Mouse (Mus musculus) kidney, embryonic 16.5 days (tissue): ENCODE results near the gene Fam178b. TPM values are rescaled to one million over a fixed set of nuclear protein-coding genes. Genes with fewer than 3 reads are reported as not detected.

Experiments
- ATAC-seq: fragments of 200-750 bp; cut with Nextera tagmentation; 2 replicates; pipeline ENCODE4 v1.8.0; 2017; ENCODE audit warnings: moderate TSS enrichment; ENCODE audit not compliant: low FRiP score, low TSS enrichment
- H3K27ac ChIP-seq: fragments of 300-500 bp; sonication (generic); 2 replicates; pipeline ENCODE4 v1.5.1; 2014; ENCODE audit warnings: low read length
- H3K27me3 ChIP-seq: fragments of 300-500 bp; sonication (generic); 2 replicates; pipeline ENCODE4 v1.6.1; 2014; ENCODE audit warnings: low read length, control low read depth, mixed read lengths; ENCODE audit not compliant: insufficient read depth
- H3K36me3 ChIP-seq: fragments of 300-500 bp; sonication (generic); 2 replicates; pipeline ENCODE4 v1.6.1; 2014; ENCODE audit warnings: low read length, control low read depth, mixed read lengths; ENCODE audit not compliant: insufficient read depth
- H3K4me1 ChIP-seq: fragments of 300-500 bp; sonication (generic); 2 replicates; pipeline ENCODE4 v1.6.1; 2014; ENCODE audit warnings: low read length, control low read depth, mixed read lengths; ENCODE audit not compliant: insufficient read depth
- H3K4me2 ChIP-seq: fragments of 300-500 bp; sonication (generic); replicated peaks from 2 replicates; pipeline ENCODE4 v1.6.1; 2014; ENCODE audit warnings: low read depth, low read length
- H3K4me3 ChIP-seq: fragments of 300-500 bp; sonication (generic); 2 replicates; pipeline ENCODE4 v1.5.1; 2014; ENCODE audit warnings: mild to moderate bottlenecking, low read length
- H3K9ac ChIP-seq: fragments of 300-500 bp; sonication (generic); replicated peaks from 2 replicates; pipeline ENCODE4 v1.6.1; 2014; ENCODE audit warnings: low read length
- H3K9me3 ChIP-seq: fragments of 300-500 bp; sonication (generic); 2 replicates; pipeline ENCODE4 v1.6.1; 2016; ENCODE audit warnings: low read length, control low read depth
- WGBS: fragments of 180-500 bp; shearing (Covaris S2); extraction: QIAGEN DNeasy Blood & Tissue Kit; methylation state at CpG from one replicate; pipeline ENCODE4 v1.1.7; 2014; 5-methylcytosine and 5-hydroxymethylcytosine counted together
- polyA plus RNA-seq: library from polyadenylated mRNA; unstranded; fragments of >200 nt; fragmentation: Nextera tagmentation; extraction: Ambion mirVana; gene quantifications from 2 replicates; pipeline ENCODE4 v1.2.1, GENCODE M21; 2015

The Fam178b gene
- polyA plus RNA-seq, 1 experiment from 2014 or later, result 1.8 TPM

- Histone ChIP-seq H3K27me3 (no peaks in the 10 kb centered on the region), H3K4me2 (no peak overlapping the region), H3K9ac (no peak overlapping the region), H3K36me3 (no peaks in the 10 kb centered on the region), H3K9me3 (no peaks in the 10 kb centered on the region), H3K27ac (no peak overlapping the region), H3K4me1 (peaks cover 14% of the 10 kb centered on the region; the same call in 1 of the 2 replicates), H3K4me3 (no peak overlapping the region)
- 86% methylated on average over 10 of the region's 10 CpGs for WGBS
- no peak for ATAC-seq
Measured at GRCm38 (mm10) chr1:36613374-36613895, 69.5 kb downstream of the Fam178b start.

GRCm38 (mm10) chr1:36612362-36612761 lies 70.6 kb downstream of the Fam178b start:
- Histone ChIP-seq H3K4me3 (no peak overlapping the region), H3K4me1 (peaks cover 14% of the 10 kb centered on the region; the same call in 1 of the 2 replicates), H3K36me3 (no peaks in the 10 kb centered on the region), H3K9me3 (no peaks in the 10 kb centered on the region), H3K27ac (peak overlapping the region; percentile 13; the same call in 1 of the 2 replicates), H3K27me3 (no peaks in the 10 kb centered on the region), H3K9ac (no peak overlapping the region), H3K4me2 (no peak overlapping the region)
- 50% methylated on average over 6 of the region's 6 CpGs for WGBS
- ATAC-seq, result no peak

- no peak for ATAC-seq
- WGBS, result 48% methylated on average over 13 of the region's 13 CpGs
Measured at GRCm38 (mm10) chr1:36611449-36612123, 71.4 kb downstream of the Fam178b start.

GRCm38 (mm10) chr1:36608211-36608610 lies 74.8 kb downstream of the Fam178b start:
- no peak for ATAC-seq
- Histone ChIP-seq H3K9me3 (no peaks in the 10 kb centered on the region), H3K4me2 (no peak overlapping the region), H3K27me3 (no peaks in the 10 kb centered on the region), H3K9ac (no peak overlapping the region), H3K4me1 (peaks cover 14% of the 10 kb centered on the region; the same call in 1 of the 2 replicates), H3K36me3 (no peaks in the 10 kb centered on the region), H3K27ac (no peak overlapping the region), H3K4me3 (no peak overlapping the region)
- 71% methylated on average over 4 of the region's 4 CpGs for WGBS

More at GRCm38 (mm10) chr1:36611449-36612123, 71.4 kb downstream of the Fam178b start:
- Histone ChIP-seq H3K9ac (no peak overlapping the region), H3K36me3 (no peaks in the 10 kb centered on the region), H3K4me1 (peaks cover 14% of the 10 kb centered on the region; the same call in 1 of the 2 replicates), H3K27me3 (no peaks in the 10 kb centered on the region), H3K27ac (no peak overlapping the region; the same call in 1 of the 2 replicates), H3K4me2 (no peak overlapping the region), H3K4me3 (no peak overlapping the region), H3K9me3 (no peaks in the 10 kb centered on the region)

GRCm38 (mm10) chr1:36606951-36607350 lies 76.0 kb downstream of the Fam178b start:
- Histone ChIP-seq H3K36me3 (no peaks in the 10 kb centered on the region), H3K9me3 (no peaks in the 10 kb centered on the region), H3K9ac (no peak overlapping the region), H3K4me3 (no peak overlapping the region), H3K4me1 (peaks cover 9% of the 10 kb centered on the region; the same call in 1 of the 2 replicates), H3K27me3 (no peaks in the 10 kb centered on the region), H3K4me2 (no peak overlapping the region), H3K27ac (no peak overlapping the region)
- 54% methylated on average over 7 of the region's 7 CpGs for WGBS
- ATAC-seq, result no peak

GRCm38 (mm10) chr1:36604254-36605156 lies 78.5 kb downstream of the Fam178b start:
- Histone ChIP-seq H3K4me1 (no peaks in the 10 kb centered on the region; the same call in 1 of the 2 replicates), H3K27ac (no peak overlapping the region), H3K36me3 (no peaks in the 10 kb centered on the region), H3K4me3 (no peak overlapping the region), H3K9me3 (no peaks in the 10 kb centered on the region), H3K4me2 (no peak overlapping the region), H3K27me3 (no peaks in the 10 kb centered on the region), H3K9ac (no peak overlapping the region)
- no peak for ATAC-seq
- WGBS, result 83% methylated on average over 12 of the region's 12 CpGs

GRCm38 (mm10) chr1:36603361-36603760 lies 79.6 kb downstream of the Fam178b start:
- Histone ChIP-seq H3K36me3 (no peaks in the 10 kb centered on the region), H3K9ac (no peak overlapping the region), H3K9me3 (no peaks in the 10 kb centered on the region), H3K4me1 (no peaks in the 10 kb centered on the region; the same call in 1 of the 2 replicates), H3K27me3 (no peaks in the 10 kb centered on the region), H3K27ac (0 out of 2 replicates have a peak overlapping the region, but pooled peaks have one; percentile 12), H3K4me3 (no peak overlapping the region), H3K4me2 (no peak overlapping the region)
- ATAC-seq, result no peak
- 74% methylated on average over 9 of the region's 9 CpGs for WGBS

- no peaks in the 10 kb centered on the region; the same call in 1 of the 2 replicates for H3K4me1 ChIP-seq
- H3K36me3 ChIP-seq, result no peaks in the 10 kb centered on the region
- ATAC-seq, result no peak
- H3K4me3 ChIP-seq, result no peak overlapping the region
- H3K9me3 ChIP-seq, result no peaks in the 10 kb centered on the region
- H3K4me2 ChIP-seq, result no peak overlapping the region
- no peaks in the 10 kb centered on the region for H3K27me3 ChIP-seq
- H3K9ac ChIP-seq, result no peak overlapping the region
- WGBS, result 58% methylated on average over 4 of the region's 4 CpGs
- H3K27ac ChIP-seq, result no peak overlapping the region
Measured at GRCm38 (mm10) chr1:36602271-36602670, 80.7 kb downstream of the Fam178b start.

GRCm38 (mm10) chr1:36598411-36598810 lies 84.6 kb downstream of the Fam178b start:
- no peaks in the 10 kb centered on the region for H3K27me3 ChIP-seq
- H3K36me3 ChIP-seq, result no peaks in the 10 kb centered on the region
- H3K4me1 ChIP-seq, result peaks cover 12% of the 10 kb centered on the region
- H3K4me3 ChIP-seq, result no peak overlapping the region
- no peak overlapping the region for H3K27ac ChIP-seq
- no peak for ATAC-seq
- H3K9ac ChIP-seq, result no peak overlapping the region
- WGBS, result 78% methylated on average over 2 of the region's 2 CpGs
- H3K4me2 ChIP-seq, result no peak overlapping the region
- H3K9me3 ChIP-seq, result no peaks in the 10 kb centered on the region
